Mouse (Mus musculus) hematopoietic multipotent progenitor cell, adult 10-12 weeks (in vitro differentiated cells): ENCODE measurements around the gene 4931408C20Rik. TPM values are rescaled to one million over a fixed set of nuclear protein-coding genes. Genes with fewer than 3 reads are reported as not detected.

Experiments
- polyA plus RNA-seq: library from polyadenylated mRNA; stranded (reverse); fragments of >175 nt; gene quantifications from 2 replicates; pipeline ENCODE4 v1.2.3, GENCODE M21; 2012; ENCODE audit warnings: low replicate concordance

4931408C20Rik gene
- polyA plus RNA-seq: not detected in 2 replicates

DNA sequence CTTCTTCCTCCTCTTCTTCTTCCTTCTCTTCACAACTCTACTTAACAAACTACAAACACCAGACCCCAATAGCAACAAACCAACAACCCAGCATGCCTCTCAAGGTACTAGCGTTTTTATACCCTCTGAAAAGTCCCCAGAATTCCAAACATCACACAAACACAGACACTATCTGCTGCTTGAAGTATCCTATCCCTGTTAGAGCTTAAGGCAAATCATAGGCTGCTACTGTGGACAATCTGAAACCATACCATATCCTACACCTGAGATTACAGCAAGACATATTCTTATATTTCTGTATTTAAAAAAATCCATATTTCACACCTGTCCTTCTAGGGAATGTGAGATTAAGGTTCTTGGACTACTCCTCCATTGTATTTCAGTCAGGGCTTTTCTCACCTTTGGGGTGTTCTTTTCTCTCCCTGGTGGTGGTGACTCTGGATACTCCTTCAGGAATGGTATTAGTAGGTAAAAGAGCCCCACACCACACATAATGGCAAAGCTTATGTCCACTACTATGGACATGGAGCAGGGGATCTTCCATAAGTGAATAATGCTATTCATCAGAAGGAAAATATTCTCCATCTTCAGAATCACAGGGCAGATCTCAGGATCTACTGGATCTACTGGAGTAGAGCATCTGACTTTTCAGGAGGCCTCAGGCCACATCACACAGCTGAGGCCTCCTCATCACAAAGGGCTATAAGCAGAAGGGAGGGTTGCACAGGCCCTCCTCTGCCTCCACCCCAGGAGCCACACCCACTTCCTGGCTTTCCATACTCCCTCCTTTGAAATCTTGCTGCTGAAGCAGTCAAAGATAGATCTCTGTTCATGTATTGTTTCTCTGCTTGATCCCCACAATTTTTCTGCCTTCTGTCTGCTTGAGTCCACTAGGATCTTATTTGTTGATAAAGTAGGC lies at the start of gene 4931408C20Rik:
TSS of gene 4931408C20Rik (minus strand) at position 619 of the 919 bp plus-strand sequence.

